Mouse (Mus musculus) CH12.LX (cell line): ENCODE measurements around the gene Dlx6. TPM values are rescaled to one million over a fixed set of nuclear protein-coding genes. Genes with fewer than 3 reads are reported as not detected.

Experiments used
- DNase-seq: peaks from one replicate; pipeline ENCODE4 v3.0.0-alpha.2; 2013; ENCODE audit errors: extremely low read depth
- H3K27ac ChIP-seq: 2 replicates; pipeline ENCODE4 v1.5.1; 2012; ENCODE audit warnings: low read depth, mild to moderate bottlenecking, control low read depth, moderate library complexity; ENCODE audit not compliant: insufficient read depth
- H3K27me3 ChIP-seq: replicated peaks from 2 replicates; pipeline ENCODE3; 2012; ENCODE audit warnings: inconsistent platforms
- H3K36me3 ChIP-seq, 2 experiments: replicated peaks in 1 of 2; 2 replicates each; pipeline versions ENCODE3 to v1.6.1; 2012; ENCODE audit warnings: inconsistent platforms in 1 of 2, low read length in 1 of 2, mild to moderate bottlenecking in 1 of 2, mixed read lengths in 1 of 2, moderate library complexity in 1 of 2; ENCODE audit not compliant: control insufficient read depth in 1 of 2, insufficient read depth in 1 of 2
- H3K4me1 ChIP-seq, 2 experiments: 2 replicates each; pipeline ENCODE4 v1.6.1; 2012; ENCODE audit warnings: inconsistent platforms in 1 of 2, moderate library complexity in 1 of 2; ENCODE audit not compliant: insufficient read depth in 2 of 2, control insufficient read depth in 1 of 2
- H3K4me2 ChIP-seq: 2 replicates; pipeline ENCODE4 v1.6.1; 2012; ENCODE audit warnings: low read depth, mild to moderate bottlenecking, control low read depth; ENCODE audit not compliant: poor library complexity, insufficient read depth, severe bottlenecking
- H3K4me3 ChIP-seq, 3 experiments: fragments of 150-350 bp in 1 of 3; sonication (generic) in 1 of 3; replicated peaks in 1 of 3; 2 replicates each; pipeline versions ENCODE3 to v1.5.1; 2011 to 2012; ENCODE audit warnings: low read depth in 2 of 3, low read length in 2 of 3, mild to moderate bottlenecking in 2 of 3, moderate library complexity in 2 of 3, control low read depth in 1 of 3, improper control_type of control experiment in 1 of 3, inconsistent platforms in 1 of 3, mixed read lengths in 1 of 3; ENCODE audit not compliant: poor library complexity in 1 of 3
- H3K79me2 ChIP-seq: replicated peaks from 2 replicates; pipeline ENCODE4 v1.6.1; 2012; ENCODE audit warnings: mild to moderate bottlenecking, moderate library complexity; ENCODE audit not compliant: control insufficient read depth, poor library complexity, insufficient read depth, severe bottlenecking; ENCODE audit errors: extremely low read depth
- H3K9ac ChIP-seq: 2 replicates; pipeline ENCODE4 v1.6.1; 2012; ENCODE audit warnings: low read depth, mild to moderate bottlenecking, control low read depth, moderate library complexity; ENCODE audit not compliant: insufficient read depth
- H3K9me3 ChIP-seq: replicated peaks from 2 replicates; pipeline ENCODE3; 2012; ENCODE audit warnings: low read length, inconsistent platforms, mixed read lengths
- CTCF ChIP-seq, 2 experiments: IDR thresholded peaks in 1 of 2; conservative IDR thresholded peaks in 1 of 2; 2 replicates each; pipeline ENCODE4 v1.5.1; 2011 to 2012; ENCODE audit warnings: low read depth in 2 of 2, low read length in 2 of 2, improper control_type of control experiment in 1 of 2, inconsistent platforms in 1 of 2, mild to moderate bottlenecking in 1 of 2, moderate library complexity in 1 of 2
- E2F4 ChIP-seq: IDR thresholded peaks from 2 replicates; pipeline ENCODE4 v1.6.1; 2011; ENCODE audit warnings: low read depth, low read length, improper control_type of control experiment; ENCODE audit not compliant: insufficient replicate concordance
- EP300 ChIP-seq: IDR thresholded peaks from 2 replicates; pipeline ENCODE4 v1.6.1; 2011; ENCODE audit warnings: low read length, improper control_type of control experiment
- GABPA ChIP-seq: IDR thresholded peaks from 2 replicates; pipeline ENCODE4 v1.6.1; 2012; ENCODE audit warnings: low read depth, low read length, improper control_type of control experiment, inconsistent platforms; ENCODE audit not compliant: insufficient replicate concordance
- HCFC1 ChIP-seq: IDR thresholded peaks from 2 replicates; pipeline ENCODE4 v1.6.1; 2012; ENCODE audit warnings: low read depth, mild to moderate bottlenecking, inconsistent platforms, low read length, improper control_type of control experiment
- IRF4 ChIP-seq: IDR thresholded peaks from 2 replicates; pipeline ENCODE4 v1.6.1; 2014; ENCODE audit warnings: low read depth, mild to moderate bottlenecking, inconsistent platforms, low read length, improper control_type of control experiment
- JUN ChIP-seq: IDR thresholded peaks from 2 replicates; pipeline ENCODE4 v1.6.1; 2011; ENCODE audit warnings: low read depth, mild to moderate bottlenecking, low read length, improper control_type of control experiment, moderate library complexity; ENCODE audit not compliant: insufficient read depth
- MAFK ChIP-seq: IDR thresholded peaks from 2 replicates; pipeline ENCODE4 v1.6.1; 2011; ENCODE audit warnings: low read length, improper control_type of control experiment; ENCODE audit not compliant: insufficient replicate concordance
- MAZ ChIP-seq: IDR thresholded peaks from 2 replicates; pipeline ENCODE4 v1.6.1; 2012; ENCODE audit warnings: low read depth, mild to moderate bottlenecking, inconsistent platforms, low read length, improper control_type of control experiment, moderate library complexity
- MXI1 ChIP-seq: IDR thresholded peaks from 2 replicates; pipeline ENCODE4 v1.6.1; 2011; ENCODE audit warnings: mild to moderate bottlenecking, low read depth, low read length, improper control_type of control experiment
- MYC ChIP-seq: IDR thresholded peaks from 2 replicates; pipeline ENCODE4 v1.6.1; 2011; ENCODE audit warnings: low read depth, mild to moderate bottlenecking, improper control_type of control experiment, low read length
- PAX5 ChIP-seq: IDR thresholded peaks from 2 replicates; pipeline ENCODE4 v1.6.1; 2012; ENCODE audit warnings: low read length, inconsistent platforms, mixed read lengths
- RAD21 ChIP-seq: IDR thresholded peaks from 2 replicates; pipeline ENCODE4 v1.6.1; 2011; ENCODE audit warnings: low read depth, mild to moderate bottlenecking, low read length, improper control_type of control experiment, moderate library complexity
- RCOR1 ChIP-seq: conservative IDR thresholded peaks from 2 replicates; pipeline ENCODE4 v1.6.1; 2012; ENCODE audit warnings: low read depth, mild to moderate bottlenecking, inconsistent platforms, low read length, improper control_type of control experiment
- SMC3 ChIP-seq: IDR thresholded peaks from 2 replicates; pipeline ENCODE4 v1.6.1; 2011; ENCODE audit warnings: low read depth, low read length, improper control_type of control experiment
- USF1 ChIP-seq: IDR thresholded peaks from 2 replicates; pipeline ENCODE4 v1.6.1; 2014; ENCODE audit warnings: low read depth, mild to moderate bottlenecking, inconsistent platforms, low read length, improper control_type of control experiment
- dilution Hi-C: fragments of 300-500 bp; cut with MboI; formaldehyde crosslinking; loops from 2 replicates; pipeline ENCODE4 v1.14.3; 2020; ENCODE audit warnings: low sequenced_read_pairs; ENCODE audit not compliant: extremely low pct_unique_long_range_greater_than_20kb, extremely low pct_ligation_motif_present
- in situ Hi-C: fragments of 300-500 bp; cut with MboI; formaldehyde crosslinking; loops from 3 replicates; pipeline ENCODE4 v1.14.3; 2019; ENCODE audit warnings: low sequenced_read_pairs, low pct_ligation_motif_present, low pct_unique_long_range_greater_than_20kb, mixed read lengths
- polyA plus RNA-seq: library from polyadenylated mRNA; unstranded; fragments of >175 nt; gene quantifications from 2 replicates; pipeline ENCODE4 v1.2.1, GENCODE M21; 2012; ENCODE audit warnings: low read depth; ENCODE audit not compliant: insufficient read length
- total RNA-seq, 2 experiments: library from RNA; depleted of rRNA; stranded (reverse); fragments of 300-350 nt in 1 of 2; fragments of >200 nt in 1 of 2; gene quantifications; 2 replicates each; pipeline ENCODE4 v1.2.3; 2012 to 2014

Gene Dlx6
- total and polyA plus RNA-seq, 3 experiments = not detected

GRCm38 (mm10) chr6:6914849-6915525 lies 51.9 kb downstream of the Dlx6 start:
- no peaks in the 10 kb centered on the region for H3K36me3 ChIP-seq
- no peak overlapping the region for H3K4me3 ChIP-seq
- peaks cover 0 to 5% of the 10 kb centered on the region in 2 experiments; a peak in 2 of 4 replicates for H3K4me1 ChIP-seq
- in situ Hi-C loops (no loop called here), dilution Hi-C loops (no loop called here)
- H3K9ac ChIP-seq = no peak overlapping the region
- H3K27me3 ChIP-seq = no peaks in the 10 kb centered on the region
- TF ChIP-seq PAX5 (no peak), IRF4 (no peak), CTCF (conservative IDR thresholded peaks at IDR 0.05 in 1 of 2, IDR thresholded peaks at IDR 0.05 in 1 of 2; ENCODE audit: low read depth in 2 of 2, low read length in 2 of 2) (peak; percentile 58 to 71), RAD21 (peak; percentile 69), MYC (no peak), SMC3 (peak; percentile 58), JUN (no peak)
- DNase-seq = peak; percentile 66
- H3K9me3 ChIP-seq = no peaks in the 10 kb centered on the region
- peak overlapping the region; percentile 44; the same call in 1 of the 2 replicates for H3K4me2 ChIP-seq
- no peak overlapping the region for H3K27ac ChIP-seq
- no peaks in the 10 kb centered on the region for H3K79me2 ChIP-seq

DNA sequence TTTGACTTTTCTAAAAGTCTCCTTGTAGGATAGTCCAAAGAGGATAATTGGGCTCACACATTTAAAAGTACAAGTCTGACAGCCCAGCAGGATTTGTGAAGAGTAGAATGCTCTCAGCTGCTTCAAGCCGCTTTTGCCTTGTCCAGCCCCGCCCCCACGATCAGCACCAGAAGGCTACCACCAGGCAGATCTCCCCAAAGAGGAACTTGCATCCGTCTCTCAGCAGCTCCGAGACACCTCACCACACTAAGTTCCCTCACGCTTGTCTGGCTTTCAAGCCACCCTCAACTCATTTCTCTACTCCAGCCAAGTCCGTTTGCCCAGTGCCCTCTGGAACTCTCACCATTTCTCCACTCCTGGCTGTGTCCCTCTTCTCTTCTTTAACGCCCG lies 52.4 kb downstream of the Dlx6 start:
- Histone ChIP-seq H3K4me1 (peaks cover 0 to 5% of the 10 kb centered on the region in 2 experiments; a peak in 2 of 4 replicates), H3K79me2 (no peaks in the 10 kb centered on the region), H3K4me3 (no peak overlapping the region), H3K27ac (no peak overlapping the region), H3K36me3 (no peaks in the 10 kb centered on the region), H3K4me2 (peak overlapping the region; percentile 44; the same call in 1 of the 2 replicates), H3K9ac (no peak overlapping the region), H3K27me3 (no peaks in the 10 kb centered on the region), H3K9me3 (no peaks in the 10 kb centered on the region)
- DNase-seq = peak; percentile 29
- dilution Hi-C loops = no loop called here
- in situ Hi-C loops = no loop called here
- TF ChIP-seq MXI1 (no peak), EP300 (no peak), SMC3 (no peak), E2F4 (no peak), HCFC1 (no peak), GABPA (no peak), JUN (no peak), MAZ (no peak)

GRCm38 (mm10) chr6:6917334-6917733 lies 54.2 kb downstream of the Dlx6 start:
- Histone ChIP-seq H3K4me1 (peaks cover 0 to 5% of the 10 kb centered on the region in 2 experiments; a peak in 2 of 4 replicates), H3K27ac (no peak overlapping the region), H3K4me3 (no peak overlapping the region), H3K36me3 (no peaks in the 10 kb centered on the region), H3K27me3 (no peaks in the 10 kb centered on the region), H3K79me2 (no peaks in the 10 kb centered on the region), H3K9me3 (no peaks in the 10 kb centered on the region), H3K9ac (no peak overlapping the region), H3K4me2 (no peak overlapping the region)
- in situ Hi-C loops = no loop called here
- no peak for DNase-seq
- dilution Hi-C loops = no loop called here
- no peak for TF ChIP-seq MAZ
- no peak for TF ChIP-seq RCOR1
- no peak for TF ChIP-seq USF1
- no peak for TF ChIP-seq IRF4
- peak; percentile 70 for TF ChIP-seq MAFK
- TF ChIP-seq SMC3 = no peak
